9 mouse cellular contexts compared by ENCODE assay signal in the genomic region with DNA sequence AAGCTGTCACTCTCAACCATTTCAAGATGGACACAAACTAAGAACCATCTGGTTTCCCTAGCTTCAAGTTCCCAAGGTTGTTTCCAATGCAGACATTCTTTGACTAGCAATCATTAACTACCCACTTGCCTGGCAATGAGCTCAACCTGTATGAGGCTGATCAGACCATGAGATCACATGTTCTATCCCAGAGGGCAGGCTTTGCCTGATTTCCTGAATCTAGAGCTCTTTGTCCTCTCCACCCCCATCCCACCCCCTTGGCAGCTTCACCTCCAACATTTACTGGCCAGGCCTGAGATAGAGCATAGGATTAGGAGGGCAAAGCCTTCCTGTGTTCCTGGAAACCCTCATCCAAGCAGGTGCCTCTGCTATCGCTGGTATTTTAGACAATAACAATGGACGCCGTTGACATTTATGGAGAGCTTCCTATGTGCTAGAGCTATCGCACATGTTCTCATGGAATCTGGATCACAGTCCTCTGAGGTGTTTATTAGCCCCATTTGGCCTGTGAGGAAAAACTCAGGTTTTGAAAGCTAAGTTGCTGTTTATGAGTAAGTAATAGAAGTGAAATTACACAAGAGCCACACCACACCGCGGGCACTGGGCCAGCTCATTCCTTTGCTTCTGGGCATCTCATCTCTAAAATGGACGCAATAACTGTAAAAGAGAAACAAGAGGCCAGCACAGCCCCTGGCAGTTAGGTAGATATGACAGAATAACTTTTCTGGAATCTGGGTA. TPM values are rescaled to one million over a fixed set of nuclear protein-coding genes. Genes with fewer than 3 reads are reported as not detected.
DNase-seq lines count a peak whose midpoint lies in the region; ATAC-seq lines count a peak whose summit lies in the region.
"Had no signal": no experiment of that assay in that cellular context is flagged by ENCODE, and none has a peak within 500 bp of the region (broad histone marks: within the 10 kb centered on the region; RNA-seq: fewer than 3 reads in every experiment).

No protein-coding gene starts in this region.

- no peak overlapping the region for H3K4me3 ChIP-seq in intestine, embryonic 16.5 days (ENCODE audit: low read length)
- H3K4me3 ChIP-seq in stomach, embryonic 16.5 days (replicated peaks; ENCODE audit: low read length): no peak overlapping the region
- H3K4me3 ChIP-seq in forebrain, embryonic 15.5 days: no peak overlapping the region

- 73% methylated on average over 7 of the region's 7 CpGs for WGBS in intestine, embryonic 16.5 days
- 79% methylated on average over 7 of the region's 7 CpGs for WGBS in stomach, embryonic 16.5 days
- 94% methylated on average over 7 of the region's 7 CpGs for WGBS in forebrain, embryonic 15.5 days

- ATAC-seq in intestine, embryonic 16.5 days: peak; percentile 91
- 0 out of 2 replicates have a peak, but pooled peaks have one; percentile 61 for ATAC-seq in stomach, embryonic 16.5 days (ENCODE audit: insufficient read depth, low FRiP score)
- ATAC-seq in forebrain, embryonic 15.5 days (replicated peaks): no peak

- no peaks in the 10 kb centered on the region for H3K9me3 ChIP-seq in intestine, embryonic 16.5 days (ENCODE audit: control insufficient read depth, low read length)
- no peaks in the 10 kb centered on the region for H3K9me3 ChIP-seq in stomach, embryonic 16.5 days (replicated peaks; ENCODE audit: control insufficient read depth, low read length)
- H3K9me3 ChIP-seq in forebrain, embryonic 15.5 days: no peaks in the 10 kb centered on the region

- H3K27me3 ChIP-seq in intestine, embryonic 16.5 days (replicated peaks; ENCODE audit: control insufficient read depth, insufficient read depth, low read length): no peaks in the 10 kb centered on the region
- no peaks in the 10 kb centered on the region for H3K27me3 ChIP-seq in stomach, embryonic 16.5 days (ENCODE audit: control insufficient read depth, insufficient read depth, low read length)
- no peaks in the 10 kb centered on the region for H3K27me3 ChIP-seq in forebrain, embryonic 15.5 days

- peaks cover 25% of the 10 kb centered on the region for H3K4me1 ChIP-seq in intestine, embryonic 16.5 days (ENCODE audit: control insufficient read depth, insufficient read depth, low read length)
- peaks cover 11% of the 10 kb centered on the region; the same call in 1 of the 2 replicates for H3K4me1 ChIP-seq in stomach, embryonic 16.5 days (ENCODE audit: control insufficient read depth, insufficient read depth, low read length)
- H3K4me1 ChIP-seq in forebrain, embryonic 15.5 days: peaks cover 16% of the 10 kb centered on the region

- DNase-seq in lung, adult 18-20 months: peak; percentile 63 to 65
- no peak for DNase-seq in lung, postnatal 10 days
- DNase-seq in kidney, postnatal 36 days: peak; percentile 81 to 95
- DNase-seq in spleen, postnatal 36 days (ENCODE audit: low spot score in 2 of 2): no peak
- no peak for DNase-seq in gastrocnemius, postnatal 10 days
- DNase-seq: heart, adult 11 months had no signal

- no peak overlapping the region for H3K4me2 ChIP-seq in intestine, embryonic 16.5 days (ENCODE audit: low read depth, low read length)
- no peak overlapping the region for H3K4me2 ChIP-seq in stomach, embryonic 16.5 days (ENCODE audit: low read depth, low read length)
- no peak overlapping the region for H3K4me2 ChIP-seq in forebrain, embryonic 15.5 days (replicated peaks)

- peak overlapping the region; percentile 64 for H3K27ac ChIP-seq in intestine, embryonic 16.5 days (ENCODE audit: low read length)
- peak overlapping the region; percentile 11; the same call in 1 of the 2 replicates for H3K27ac ChIP-seq in stomach, embryonic 16.5 days (ENCODE audit: low read length)
- no peak overlapping the region for H3K27ac ChIP-seq in forebrain, embryonic 15.5 days (replicated peaks)

- no peak overlapping the region for H3K9ac ChIP-seq in intestine, embryonic 16.5 days (ENCODE audit: low read depth, low read length)
- no peak overlapping the region for H3K9ac ChIP-seq in stomach, embryonic 16.5 days (ENCODE audit: low read length)
- H3K9ac ChIP-seq in forebrain, embryonic 15.5 days (replicated peaks): no peak overlapping the region

- no peaks in the 10 kb centered on the region for H3K36me3 ChIP-seq in intestine, embryonic 16.5 days (ENCODE audit: control insufficient read depth, insufficient read depth, low read length)
- no peaks in the 10 kb centered on the region for H3K36me3 ChIP-seq in stomach, embryonic 16.5 days (ENCODE audit: control insufficient read depth, insufficient read depth, low read length)
- H3K36me3 ChIP-seq in forebrain, embryonic 15.5 days: no peaks in the 10 kb centered on the region

RNA-seq across cellular contexts. Expression of a gene that starts 15.1 kb away (rescaled TPM):
- 3.5 TPM in 2 replicates for polyA plus RNA-seq in intestine, embryonic 16.5 days (2015; fragmentation: Nextera tagmentation; extraction: Ambion mirVana)
- polyA plus RNA-seq in stomach, embryonic 16.5 days (2015; fragmentation: Nextera tagmentation; extraction: Ambion mirVana): 4.1 and 5.0 TPM in 2 replicates
- polyA plus RNA-seq in forebrain, embryonic 15.5 days (2015; fragmentation: Nextera tagmentation; extraction: Ambion mirVana): 3.3 and 3.7 TPM in 2 replicates
- total RNA-seq in gastrocnemius, postnatal 10 days (2021): 1 to 10 TPM; 7.5 to 9.5 TPM

Comparison
In these comparisons a context has a peak if more than half of its experiments do, and no peak if none do; other contexts are left out.
1. DNase-seq: peak in lung, adult 18-20 months (2 of 2) and kidney, postnatal 36 days (2 of 2); none in lung, postnatal 10 days (single experiment), spleen, postnatal 36 days (0 of 2) and gastrocnemius, postnatal 10 days (single experiment).